Mouse (Mus musculus) mouse trophoblast stem cell (cell line): ENCODE measurements around the gene Ier5.

Experiments used
- in situ Hi-C, 2 experiments: fragments of 300-500 bp; cut with MseI, MboI; formaldehyde crosslinking; loops; 2 replicates in 1 of 2; 3 replicates in 1 of 2; pipeline ENCODE4 v1.15.1; 2025

The Ier5 gene

DNA sequence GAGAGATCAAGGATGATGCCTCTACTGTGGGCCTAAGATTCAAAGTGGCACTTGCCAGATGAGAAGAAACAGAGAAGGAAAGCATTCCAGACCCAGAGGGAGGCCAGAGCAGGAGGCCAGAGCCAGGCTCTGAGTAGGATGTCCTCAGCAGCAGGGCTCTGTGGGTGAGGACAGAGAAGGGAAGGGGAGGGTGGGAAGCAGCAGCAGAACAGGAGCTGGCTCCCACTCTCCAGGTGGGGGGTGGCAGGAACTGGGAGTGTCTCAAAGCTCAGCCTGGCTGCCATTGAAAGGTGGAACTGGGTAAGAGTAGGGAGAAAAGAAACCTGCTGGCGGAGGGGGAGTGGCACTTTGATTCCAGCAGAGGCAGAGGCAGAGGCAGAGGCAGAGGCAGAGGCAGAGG, 46.1 kb downstream of the Ier5 start:
- in situ Hi-C loops, result no loop called here

DNA sequence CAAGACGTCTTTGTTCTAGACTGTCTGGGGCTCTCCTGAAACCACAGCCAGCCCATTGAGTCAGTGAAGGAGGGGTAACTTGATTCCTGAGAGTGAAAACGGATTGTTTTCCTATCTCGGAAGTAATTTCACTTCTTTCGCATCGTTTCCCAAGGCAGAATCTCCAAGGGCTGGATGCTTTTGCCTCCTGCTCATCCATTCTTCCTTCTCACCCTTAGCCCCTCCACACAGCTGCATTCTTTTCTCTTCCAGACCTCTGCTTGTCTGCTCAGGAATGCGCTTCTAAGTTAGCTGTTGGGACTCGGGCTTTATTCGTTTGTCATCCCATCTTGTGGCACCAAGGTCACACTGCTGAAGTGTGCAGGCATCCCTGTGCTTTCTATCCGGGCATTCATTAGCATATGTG, 46.7 kb downstream of the Ier5 start:
- in situ Hi-C loops, result no loop called here

DNA sequence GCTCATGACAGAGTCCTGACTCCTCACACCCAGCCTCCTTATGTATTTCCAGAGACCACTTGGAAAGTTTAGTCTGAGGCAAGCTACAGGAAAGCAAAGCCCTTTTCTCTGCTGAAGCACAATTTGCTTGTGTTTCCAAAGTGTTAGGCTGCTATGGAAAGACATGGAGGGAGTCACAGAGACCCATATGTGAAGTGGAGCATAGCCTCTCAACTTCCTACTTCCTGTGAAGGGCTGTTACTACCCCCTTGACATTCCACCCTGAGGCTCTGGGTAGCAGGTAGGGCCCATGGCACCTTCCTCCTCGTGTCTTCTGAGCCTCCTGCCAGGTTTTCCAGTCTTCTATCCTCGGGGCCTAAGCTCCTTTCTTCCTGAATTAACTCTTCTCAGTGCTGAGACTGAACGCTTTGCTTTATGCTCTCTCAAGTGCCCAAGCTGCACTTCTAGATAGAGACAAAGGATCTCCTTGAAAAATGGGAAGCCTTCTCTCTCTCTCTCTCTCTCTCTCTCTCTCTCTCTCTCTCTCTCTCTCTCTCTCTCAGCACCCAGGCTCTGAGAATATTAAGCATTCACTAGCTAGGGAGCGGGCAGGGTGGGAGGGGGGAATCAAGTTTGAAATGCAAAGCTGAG, 47.2 kb downstream of the Ier5 start:
- in situ Hi-C loops, result no loop called here

- in situ Hi-C loops, result no loop called here
Observed at GRCm38 (mm10) chr1:155051701-155052127, 47.7 kb downstream of the Ier5 start.

DNA sequence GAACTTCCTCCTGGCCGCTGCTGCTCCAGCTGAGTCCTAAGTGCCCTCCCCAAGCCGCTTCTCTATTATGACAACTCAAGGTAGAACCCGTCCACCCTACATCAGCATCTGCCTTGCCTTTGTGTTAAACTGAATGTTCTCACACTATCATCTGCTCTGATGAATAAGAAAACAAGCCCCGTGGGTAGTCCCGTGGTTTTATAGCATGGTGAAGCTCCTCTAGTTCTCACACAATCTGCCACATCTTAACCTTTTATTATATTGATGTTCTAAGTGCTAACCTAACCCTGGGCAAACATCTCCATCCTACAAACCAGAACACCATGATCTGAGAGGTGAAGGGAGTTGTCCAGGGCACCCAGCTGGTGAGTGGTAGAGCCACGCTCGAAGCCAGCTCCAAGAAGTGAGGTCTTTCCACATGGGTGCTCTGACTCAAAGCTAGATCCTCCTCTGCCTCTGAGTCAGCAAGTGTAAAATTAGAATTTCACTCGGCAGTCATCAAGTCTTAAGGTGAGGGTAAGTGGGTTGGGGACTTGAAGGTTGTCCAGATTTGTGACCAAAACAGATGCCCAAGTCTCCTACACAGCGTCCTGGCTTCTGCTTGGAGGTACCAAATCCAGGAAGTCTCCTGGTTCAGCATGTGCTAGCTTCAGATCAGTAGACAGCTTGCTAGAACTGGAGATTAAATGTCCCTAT, 48.4 kb downstream of the Ier5 start:
- in situ Hi-C loops, result no loop called here

- in situ Hi-C loops, result no loop called here
Observed at GRCm38 (mm10) chr1:155050174-155050573, 49.3 kb downstream of the Ier5 start.

DNA sequence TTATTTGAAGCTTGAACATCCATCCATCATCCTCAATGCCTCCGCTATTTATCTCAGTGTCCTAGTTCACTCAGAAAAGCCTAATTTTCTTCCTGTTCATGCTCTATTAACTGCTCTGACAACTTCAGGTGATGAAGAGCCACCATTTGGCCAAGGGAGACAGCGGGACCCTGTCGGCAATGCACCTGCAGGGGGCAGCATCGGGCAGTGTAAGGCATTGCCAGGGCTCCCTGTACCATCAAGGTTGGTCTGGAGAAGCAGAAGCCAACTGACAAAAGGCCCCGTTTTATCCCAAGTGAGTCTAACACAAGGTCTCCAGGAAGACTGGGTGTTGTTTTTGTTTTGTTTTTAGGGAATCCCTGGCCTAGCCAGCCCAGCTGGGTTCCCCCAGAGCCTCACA, 50.5 kb downstream of the Ier5 start:
- in situ Hi-C loops, result loop anchor here (5.0 to 25.0 kb wide), 4 partner anchors 93 to 488 kb away; no protein-coding TSS in a partner anchor
